Mouse (Mus musculus) monocyte, adult 2 months (primary cell): ENCODE measurements around the gene Mblac1.

ENCODE experiments used
- DNase-seq, 2 experiments: peaks; one replicate each; pipeline ENCODE4 v3.0.0; 2022; ENCODE audit warnings: low spot score in 2 of 2, low read depth in 1 of 2

Gene Mblac1

GRCm38 (mm10) chr5:138193771-138194727, at the start of gene Mblac1:
TSS of gene Mblac1 (plus strand) at chr5:138194314.
- peak; percentile 50 to 64 for DNase-seq

- no peak for DNase-seq
Observed at GRCm38 (mm10) chr5:138154390-138154789, 39.7 kb upstream of the Mblac1 start.

- DNase-seq, result peak; percentile 58 to 62
Observed at GRCm38 (mm10) chr5:138155443-138155976, 38.6 kb upstream of the Mblac1 start, which contains the start of gene Zfp113. TSS of gene Zfp113 (minus strand) at chr5:138155744.

- DNase-seq, result no peak
Observed at GRCm38 (mm10) chr5:138160224-138160762, 33.8 kb upstream of the Mblac1 start.

GRCm38 (mm10) chr5:138160842-138161665, 33.1 kb upstream of the Mblac1 start, which contains the start of gene Cops6:
TSS of gene Cops6 (plus strand) at chr5:138161071.
- peak; percentile 76 to 88 for DNase-seq

GRCm38 (mm10) chr5:138163046-138163445, 31.1 kb upstream of the Mblac1 start:
- DNase-seq, result no peak

GRCm38 (mm10) chr5:138163610-138164009, 30.5 kb upstream of the Mblac1 start:
- DNase-seq, result no peak

- no peak for DNase-seq
Observed at GRCm38 (mm10) chr5:138165594-138165993, 28.5 kb upstream of the Mblac1 start.

GRCm38 (mm10) chr5:138170936-138171561, 23.1 kb upstream of the Mblac1 start:
- peak; percentile 86 to 89 for DNase-seq

- peak; percentile 95 to 97 for DNase-seq
Observed at GRCm38 (mm10) chr5:138171695-138172491, 22.2 kb upstream of the Mblac1 start, which contains the start of the genes Ap4m1 and Mcm7. TSS of gene Ap4m1 (plus strand) at chr5:138172002. TSS of gene Mcm7 (minus strand) at chr5:138172422.

GRCm38 (mm10) chr5:138173217-138173616, 20.9 kb upstream of the Mblac1 start:
- no peak for DNase-seq

- DNase-seq, result peak; percentile 51 to 75
Observed at GRCm38 (mm10) chr5:138186950-138187638, 7.0 kb upstream of the Mblac1 start, which contains the start of the genes Taf6 and Cnpy4. TSS of gene Taf6 (minus strand) at chr5:138187451. TSS of gene Cnpy4 (plus strand) at chr5:138187485.

GRCm38 (mm10) chr5:138187661-138188306, 6.3 kb upstream of the Mblac1 start:
- peak in 1 of 2 experiments; percentile 39 for DNase-seq

- no peak for DNase-seq
Observed at GRCm38 (mm10) chr5:138194755-138195345, 736 bp downstream of the Mblac1 start.

- no peak for DNase-seq
Observed at GRCm38 (mm10) chr5:138195463-138195862, 1.3 kb downstream of the Mblac1 start.

- no peak for DNase-seq
Observed at GRCm38 (mm10) chr5:138199576-138199975, 5.5 kb downstream of the Mblac1 start.

GRCm38 (mm10) chr5:138202086-138202485, 8.0 kb downstream of the Mblac1 start:
- no peak for DNase-seq

- no peak for DNase-seq
Observed at GRCm38 (mm10) chr5:138207253-138207652, 13.1 kb downstream of the Mblac1 start.
